Mouse (Mus musculus) embryonic facial prominence, embryonic 12.5 days (tissue): ENCODE measurements around the gene Olfr693. TPM values are rescaled to one million over a fixed set of nuclear protein-coding genes. Genes with fewer than 3 reads are reported as not detected.
"Not testable (repeated sequence)": the region's sequence is repeated elsewhere in the genome, so short reads cannot be mapped to it uniquely, and the experiment has no call there.

ENCODE experiments used
- ATAC-seq: fragments of 200-750 bp; cut with Nextera tagmentation; 2 replicates; pipeline ENCODE4 v1.8.0; 2017; ENCODE audit not compliant: insufficient number of reproducible peaks, insufficient read depth, low FRiP score, low TSS enrichment
- H3K27ac ChIP-seq: fragments of 300-500 bp; sonication (generic); 2 replicates; pipeline ENCODE4 v1.5.1; 2016; ENCODE audit warnings: mild to moderate bottlenecking
- H3K27me3 ChIP-seq: fragments of 300-500 bp; sonication (generic); 2 replicates; pipeline ENCODE4 v1.6.1; 2016; ENCODE audit warnings: mild to moderate bottlenecking, moderate library complexity
- H3K36me3 ChIP-seq: fragments of 300-500 bp; sonication (generic); 2 replicates; pipeline ENCODE4 v1.6.1; 2016; ENCODE audit warnings: mild to moderate bottlenecking
- H3K4me1 ChIP-seq: fragments of 300-500 bp; sonication (generic); 2 replicates; pipeline ENCODE4 v1.6.1; 2016
- H3K4me2 ChIP-seq: fragments of 300-500 bp; sonication (generic); replicated peaks from 2 replicates; pipeline ENCODE4 v1.6.1; 2016; ENCODE audit warnings: mild to moderate bottlenecking, moderate library complexity
- H3K4me3 ChIP-seq: fragments of 300-500 bp; sonication (generic); 2 replicates; pipeline ENCODE4 v1.5.1; 2016; ENCODE audit warnings: mild to moderate bottlenecking
- H3K9ac ChIP-seq: fragments of 300-500 bp; sonication (generic); 2 replicates; pipeline ENCODE4 v1.6.1; 2016; ENCODE audit warnings: mild to moderate bottlenecking, moderate library complexity
- H3K9me3 ChIP-seq: fragments of 300-500 bp; sonication (generic); 2 replicates; pipeline ENCODE4 v1.6.1; 2016; ENCODE audit warnings: mild to moderate bottlenecking, moderate library complexity
- WGBS: fragments of 180-500 bp; shearing (Covaris S2); methylation state at CpG from one replicate; pipeline ENCODE4 v1.1.7; 2016; 5-methylcytosine and 5-hydroxymethylcytosine counted together
- polyA plus RNA-seq: library from polyadenylated mRNA; unstranded; fragments of >200 nt; fragmentation: Nextera tagmentation; extraction: Ambion mirVana; gene quantifications from 2 replicates; pipeline ENCODE4 v1.2.1, GENCODE M21; 2016

The Olfr693 gene
- polyA plus RNA-seq: not detected in 2 replicates

GRCm38 (mm10) chr7:106680484-106680883, at the start of gene Olfr693:
Olfr693 (minus strand) TSS chr7:106680584.
- no peaks in the 10 kb centered on the region for H3K9me3 ChIP-seq
- no peak for ATAC-seq
- no peak within 1 kb of the TSS for H3K9ac ChIP-seq
- H3K36me3 ChIP-seq: no peaks in the 10 kb centered on the region
- no peaks in the 10 kb centered on the region for H3K27me3 ChIP-seq
- no peak within 1 kb of the TSS for H3K27ac ChIP-seq
- no peaks in the 10 kb centered on the region for H3K4me1 ChIP-seq
- H3K4me3 ChIP-seq: no peak within 1 kb of the TSS
- H3K4me2 ChIP-seq: no peak within 1 kb of the TSS

GRCm38 (mm10) chr7:106725654-106726053, 45.3 kb upstream of the Olfr693 start:
- H3K4me3 ChIP-seq, H3K27ac ChIP-seq, ATAC-seq, H3K4me1 ChIP-seq, H3K27me3 ChIP-seq, H3K4me2 ChIP-seq, H3K36me3 ChIP-seq, H3K9me3 ChIP-seq, H3K9ac ChIP-seq: not testable (repeated sequence)
- WGBS: 78% methylated on average over 2 of the region's 2 CpGs

GRCm38 (mm10) chr7:106716296-106716695, 35.9 kb upstream of the Olfr693 start, which contains the start of gene Olfr695:
Olfr695 (minus strand) TSS chr7:106716396.
- Histone ChIP-seq H3K4me3 (no peak within 1 kb of the TSS), H3K27me3 (no peaks in the 10 kb centered on the region), H3K27ac (no peak within 1 kb of the TSS), H3K9me3 (no peaks in the 10 kb centered on the region), H3K4me1 (no peaks in the 10 kb centered on the region), H3K4me2 (no peak within 1 kb of the TSS), H3K9ac (no peak within 1 kb of the TSS), H3K36me3 (no peaks in the 10 kb centered on the region)
- no peak for ATAC-seq

- H3K9ac ChIP-seq: no peak overlapping the region
- H3K4me3 ChIP-seq: no peak overlapping the region
- no peaks in the 10 kb centered on the region for H3K4me1 ChIP-seq
- H3K27me3 ChIP-seq: no peaks in the 10 kb centered on the region
- no peak overlapping the region for H3K27ac ChIP-seq
- ATAC-seq: no peak
- WGBS: 80% methylated on average over 6 of the region's 6 CpGs
- no peaks in the 10 kb centered on the region for H3K36me3 ChIP-seq
- H3K4me2 ChIP-seq: no peak overlapping the region
- H3K9me3 ChIP-seq: peaks cover under 1% of the 10 kb centered on the region; the same call in 1 of the 2 replicates
Measured at GRCm38 (mm10) chr7:106711463-106711862, 31.1 kb upstream of the Olfr693 start.

GRCm38 (mm10) chr7:106707705-106708104, 27.3 kb upstream of the Olfr693 start:
- not testable (repeated sequence) for H3K9me3 ChIP-seq, H3K4me2 ChIP-seq, H3K9ac ChIP-seq, H3K27ac ChIP-seq, H3K4me3 ChIP-seq, H3K36me3 ChIP-seq, ATAC-seq, H3K4me1 ChIP-seq, H3K27me3 ChIP-seq
- 90% methylated on average over 10 of the region's 10 CpGs for WGBS

- Histone ChIP-seq H3K4me3 (no peak overlapping the region), H3K36me3 (no peaks in the 10 kb centered on the region), H3K9ac (no peak overlapping the region), H3K4me2 (no peak overlapping the region), H3K9me3 (no peaks in the 10 kb centered on the region; the same call in 1 of the 2 replicates), H3K27ac (no peak overlapping the region), H3K27me3 (no peaks in the 10 kb centered on the region), H3K4me1 (no peaks in the 10 kb centered on the region)
- WGBS: 87% methylated on average over 1 of the region's 1 CpGs
- ATAC-seq: no peak
Measured at GRCm38 (mm10) chr7:106696891-106697290, 16.5 kb upstream of the Olfr693 start.

GRCm38 (mm10) chr7:106692976-106693375, 12.6 kb upstream of the Olfr693 start:
- no peak for ATAC-seq
- 86% methylated on average over 3 of the region's 3 CpGs for WGBS

GRCm38 (mm10) chr7:106691714-106692113, 11.3 kb upstream of the Olfr693 start, which contains the start of gene Olfr694:
Olfr694 (minus strand) TSS chr7:106691814.
- no peaks in the 10 kb centered on the region for H3K4me1 ChIP-seq
- ATAC-seq: no peak
- no peak within 1 kb of the TSS for H3K4me3 ChIP-seq
- H3K9ac ChIP-seq: no peak within 1 kb of the TSS
- no peaks in the 10 kb centered on the region for H3K9me3 ChIP-seq
- H3K27ac ChIP-seq: no peak within 1 kb of the TSS
- no peaks in the 10 kb centered on the region for H3K27me3 ChIP-seq
- WGBS: 95% methylated on average over 1 of the region's 1 CpGs
- H3K36me3 ChIP-seq: no peaks in the 10 kb centered on the region
- no peak within 1 kb of the TSS for H3K4me2 ChIP-seq

More at GRCm38 (mm10) chr7:106692976-106693375, 12.6 kb upstream of the Olfr693 start:
- no peaks in the 10 kb centered on the region for H3K36me3 ChIP-seq
- H3K4me3 ChIP-seq: no peak overlapping the region
- H3K4me1 ChIP-seq: no peaks in the 10 kb centered on the region
- H3K27me3 ChIP-seq: no peaks in the 10 kb centered on the region
- H3K9ac ChIP-seq: no peak overlapping the region
- H3K4me2 ChIP-seq: no peak overlapping the region
- H3K27ac ChIP-seq: no peak overlapping the region
- H3K9me3 ChIP-seq: no peaks in the 10 kb centered on the region

- Histone ChIP-seq H3K4me2 (no peak overlapping the region), H3K27me3 (no peaks in the 10 kb centered on the region), H3K9ac (no peak overlapping the region), H3K4me3 (no peak overlapping the region), H3K36me3 (no peaks in the 10 kb centered on the region), H3K9me3 (no peaks in the 10 kb centered on the region), H3K4me1 (no peaks in the 10 kb centered on the region), H3K27ac (no peak overlapping the region)
- no peak for ATAC-seq
- WGBS: 83% methylated on average over 2 of the region's 2 CpGs
Measured at GRCm38 (mm10) chr7:106685382-106685781, 5.0 kb upstream of the Olfr693 start.

GRCm38 (mm10) chr7:106652344-106652652, 28.1 kb downstream of the Olfr693 start:
- Histone ChIP-seq H3K27me3 (no peaks in the 10 kb centered on the region), H3K27ac (no peak overlapping the region), H3K9me3 (no peaks in the 10 kb centered on the region), H3K36me3 (no peaks in the 10 kb centered on the region), H3K4me3 (no peak overlapping the region), H3K9ac (no peak overlapping the region), H3K4me2 (no peak overlapping the region), H3K4me1 (no peaks in the 10 kb centered on the region)
- ATAC-seq: no peak

- no peaks in the 10 kb centered on the region for H3K4me1 ChIP-seq
- no peak overlapping the region for H3K4me3 ChIP-seq
- no peaks in the 10 kb centered on the region for H3K9me3 ChIP-seq
- ATAC-seq: no peak
- H3K27ac ChIP-seq: no peak overlapping the region
- no peak overlapping the region for H3K4me2 ChIP-seq
- no peak overlapping the region for H3K9ac ChIP-seq
- no peaks in the 10 kb centered on the region for H3K36me3 ChIP-seq
- no peaks in the 10 kb centered on the region for H3K27me3 ChIP-seq
Measured at GRCm38 (mm10) chr7:106651555-106652343, 28.6 kb downstream of the Olfr693 start.

GRCm38 (mm10) chr7:106649774-106650173, 30.6 kb downstream of the Olfr693 start:
- Histone ChIP-seq H3K4me2 (no peak overlapping the region), H3K27ac (no peak overlapping the region), H3K27me3 (no peaks in the 10 kb centered on the region), H3K9ac (no peak overlapping the region), H3K36me3 (no peaks in the 10 kb centered on the region), H3K4me3 (no peak overlapping the region), H3K4me1 (no peaks in the 10 kb centered on the region), H3K9me3 (no peaks in the 10 kb centered on the region)
- WGBS: 78% methylated on average over 1 of the region's 1 CpGs
- no peak for ATAC-seq
